Comparison of ENCODE assay signal across 16 mouse cellular contexts in genomic region chr16:50814626-50815025, GRCm38 (mm10).
DNase-seq lines count a peak whose midpoint lies in the region; ATAC-seq lines count a peak whose summit lies in the region.
"Had no signal": no experiment of that assay in that cellular context is flagged by ENCODE, and none has a peak within 500 bp of the region (broad histone marks: within the 10 kb centered on the region; RNA-seq: fewer than 3 reads in every experiment).

No protein-coding gene starts in this region.

- H3K27me3 ChIP-seq in embryonic facial prominence, embryonic 14.5 days (replicated peaks; ENCODE audit: control insufficient read depth, insufficient read depth, low read length), result no peaks in the 10 kb centered on the region
- no peaks in the 10 kb centered on the region for H3K27me3 ChIP-seq in embryonic facial prominence, embryonic 10.5 days (replicated peaks; ENCODE audit: low read depth, poor library complexity, severe bottlenecking)
- no peaks in the 10 kb centered on the region for H3K27me3 ChIP-seq in limb, embryonic 13.5 days
- H3K27me3 ChIP-seq in limb, embryonic 10.5 days (ENCODE audit: low read depth, poor library complexity, severe bottlenecking), result no peaks in the 10 kb centered on the region
- H3K27me3 ChIP-seq: kidney, embryonic 15.5 days; liver, embryonic 15.5 days; midbrain, embryonic 15.5 days had no signal

- no peaks in the 10 kb centered on the region for H3K9me3 ChIP-seq in embryonic facial prominence, embryonic 14.5 days (ENCODE audit: control insufficient read depth, low read length)
- H3K9me3 ChIP-seq in embryonic facial prominence, embryonic 10.5 days, result no peaks in the 10 kb centered on the region
- no peaks in the 10 kb centered on the region for H3K9me3 ChIP-seq in limb, embryonic 13.5 days
- H3K9me3 ChIP-seq in limb, embryonic 10.5 days (replicated peaks), result no peaks in the 10 kb centered on the region
- H3K9me3 ChIP-seq: forebrain, embryonic 10.5 days; kidney, embryonic 15.5 days; liver, embryonic 15.5 days; midbrain, embryonic 15.5 days had no signal

- no peak for ATAC-seq in embryonic facial prominence, embryonic 14.5 days (ENCODE audit: low read depth)
- ATAC-seq in limb, embryonic 13.5 days (ENCODE audit: low FRiP score, low read depth), result peak; percentile 11; the same call in 1 of the 2 replicates
- ATAC-seq in cerebellum, adult (ENCODE audit: insufficient number of reproducible peaks, low FRiP score, low TSS enrichment), result no peak
- ATAC-seq: CD4-positive, CD25-positive, alpha-beta regulatory T cell, adult 4 months; hindbrain, postnatal 0 days; midbrain, embryonic 15.5 days had no signal

- DNase-seq in embryonic facial prominence, embryonic 14.5 days (ENCODE audit: low spot score), result peak; percentile 51
- no peak for DNase-seq in embryonic facial prominence, embryonic 10.5 days (ENCODE audit: low spot score)
- no peak for DNase-seq in limb, embryonic 10.5 days (ENCODE audit: low spot score)
- DNase-seq in NIH3T3 (ENCODE audit: low read depth), result peak; percentile 43
- DNase-seq in hindlimb bud, embryonic 11.5 days (ENCODE audit: extremely low spot score, low read depth, low spot score), result peak; percentile 31
- DNase-seq: cerebellum, adult 18-20 months; left cerebral cortex, postnatal 4 days; thymus, postnatal 36 days had no signal

- no peak overlapping the region for H3K4me2 ChIP-seq in embryonic facial prominence, embryonic 14.5 days (ENCODE audit: low read depth, low read length)
- H3K4me2 ChIP-seq in limb, embryonic 13.5 days (replicated peaks), result no peak overlapping the region
- H3K4me2 ChIP-seq: kidney, embryonic 15.5 days; liver, embryonic 15.5 days; midbrain, embryonic 15.5 days had no signal

- 39% methylated on average over 4 of the region's 4 CpGs for WGBS in embryonic facial prominence, embryonic 14.5 days
- WGBS in embryonic facial prominence, embryonic 10.5 days, result 60% methylated on average over 4 of the region's 4 CpGs
- 10% methylated on average over 4 of the region's 4 CpGs for WGBS in limb, embryonic 13.5 days
- WGBS in limb, embryonic 10.5 days, result 23% methylated on average over 4 of the region's 4 CpGs

- no peak overlapping the region for H3K4me3 ChIP-seq in embryonic facial prominence, embryonic 14.5 days (ENCODE audit: low read depth, low read length)
- H3K4me3 ChIP-seq in embryonic facial prominence, embryonic 10.5 days, result no peak overlapping the region
- no peak overlapping the region for H3K4me3 ChIP-seq in limb, embryonic 13.5 days
- no peak overlapping the region for H3K4me3 ChIP-seq in limb, embryonic 10.5 days
- H3K4me3 ChIP-seq: forebrain, embryonic 10.5 days; kidney, embryonic 15.5 days; liver, embryonic 15.5 days; midbrain, embryonic 15.5 days had no signal

- H3K27ac ChIP-seq in embryonic facial prominence, embryonic 14.5 days (replicated peaks; ENCODE audit: low read depth, low read length), result no peak overlapping the region
- H3K27ac ChIP-seq in embryonic facial prominence, embryonic 10.5 days (replicated peaks), result no peak overlapping the region
- H3K27ac ChIP-seq in limb, embryonic 13.5 days, result no peak overlapping the region
- no peak overlapping the region for H3K27ac ChIP-seq in limb, embryonic 10.5 days
- H3K27ac ChIP-seq: forebrain, embryonic 10.5 days; hindbrain, postnatal 0 days; kidney, embryonic 15.5 days; liver, embryonic 15.5 days; midbrain, embryonic 15.5 days had no signal

- no peaks in the 10 kb centered on the region for H3K4me1 ChIP-seq in embryonic facial prominence, embryonic 14.5 days (ENCODE audit: control insufficient read depth, insufficient read depth, low read length)
- H3K4me1 ChIP-seq in embryonic facial prominence, embryonic 10.5 days, result no peaks in the 10 kb centered on the region
- H3K4me1 ChIP-seq in limb, embryonic 13.5 days, result peaks cover 13% of the 10 kb centered on the region
- H3K4me1 ChIP-seq in limb, embryonic 10.5 days, result peaks cover 27% of the 10 kb centered on the region
- H3K4me1 ChIP-seq: forebrain, embryonic 10.5 days; kidney, embryonic 15.5 days; liver, embryonic 15.5 days; midbrain, embryonic 15.5 days had no signal

- no peak overlapping the region for H3K9ac ChIP-seq in embryonic facial prominence, embryonic 14.5 days (ENCODE audit: low read depth, low read length)
- no peak overlapping the region for H3K9ac ChIP-seq in limb, embryonic 13.5 days
- H3K9ac ChIP-seq: kidney, embryonic 15.5 days; liver, embryonic 15.5 days; midbrain, embryonic 15.5 days had no signal

- H3K36me3 ChIP-seq in embryonic facial prominence, embryonic 14.5 days (ENCODE audit: control insufficient read depth, insufficient read depth, low read length), result no peaks in the 10 kb centered on the region
- H3K36me3 ChIP-seq in embryonic facial prominence, embryonic 10.5 days (replicated peaks), result no peaks in the 10 kb centered on the region
- no peaks in the 10 kb centered on the region for H3K36me3 ChIP-seq in limb, embryonic 13.5 days
- no peaks in the 10 kb centered on the region for H3K36me3 ChIP-seq in limb, embryonic 10.5 days
- H3K36me3 ChIP-seq: forebrain, embryonic 10.5 days; kidney, embryonic 15.5 days; liver, embryonic 15.5 days; midbrain, embryonic 15.5 days had no signal

Comparison
In these comparisons a context has a peak if more than half of its experiments do, and no peak if none do; other contexts are left out.
1. DNase-seq: peak in embryonic facial prominence, embryonic 14.5 days (single experiment), NIH3T3 (single experiment) and hindlimb bud, embryonic 11.5 days (single experiment); none in embryonic facial prominence, embryonic 10.5 days (single experiment) and limb, embryonic 10.5 days (single experiment).